Mouse (Mus musculus): ENCODE data around the gene Acer3.
"Not testable (repeated sequence)": the region's sequence is repeated elsewhere in the genome, so short reads cannot be mapped to it uniquely, and the experiment has no call there.

Acer3 gene

GRCm38 (mm10) chr7:98276263-98276662, 44.7 kb downstream of the Acer3 start:
- DNase-seq (ENCODE audit: low read depth): peak; percentile 27

GRCm38 (mm10) chr7:98268166-98268565, 52.8 kb downstream of the Acer3 start:
- not testable (repeated sequence) for DNase-seq (ENCODE audit: low read depth)

DNA sequence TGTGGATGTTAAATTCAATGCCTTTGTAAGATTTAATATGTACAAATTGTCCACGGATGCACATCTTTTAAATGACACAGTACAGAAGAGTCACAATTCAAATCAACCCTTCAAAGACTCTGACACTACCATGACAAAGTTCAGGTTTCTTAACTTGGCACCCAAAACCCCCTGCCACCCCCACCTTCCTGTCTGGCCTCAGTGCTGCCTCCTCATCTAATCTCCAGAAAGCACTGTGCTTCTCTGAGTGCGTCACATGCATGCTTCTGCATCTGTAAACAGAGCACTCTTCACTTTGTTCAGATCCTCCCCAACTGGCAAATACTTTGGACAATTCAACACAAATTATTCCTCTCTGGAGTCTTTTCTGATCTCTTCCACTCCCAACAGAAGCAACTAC, 68.5 kb downstream of the Acer3 start:
- DNase-seq (ENCODE audit: low read depth): peak; percentile 28

GRCm38 (mm10) chr7:98236686-98237359, 84.2 kb downstream of the Acer3 start:
- no peak for DNase-seq (ENCODE audit: low read depth)

GRCm38 (mm10) chr7:98223796-98224195, 97.2 kb downstream of the Acer3 start:
- no peak for DNase-seq (ENCODE audit: low read depth)

GRCm38 (mm10) chr7:98216713-98217112, 104.3 kb downstream of the Acer3 start:
- DNase-seq (ENCODE audit: low read depth): no peak

- DNase-seq (ENCODE audit: low read depth): no peak
Measured at GRCm38 (mm10) chr7:98202946-98203345, 118.1 kb downstream of the Acer3 start.

DNA sequence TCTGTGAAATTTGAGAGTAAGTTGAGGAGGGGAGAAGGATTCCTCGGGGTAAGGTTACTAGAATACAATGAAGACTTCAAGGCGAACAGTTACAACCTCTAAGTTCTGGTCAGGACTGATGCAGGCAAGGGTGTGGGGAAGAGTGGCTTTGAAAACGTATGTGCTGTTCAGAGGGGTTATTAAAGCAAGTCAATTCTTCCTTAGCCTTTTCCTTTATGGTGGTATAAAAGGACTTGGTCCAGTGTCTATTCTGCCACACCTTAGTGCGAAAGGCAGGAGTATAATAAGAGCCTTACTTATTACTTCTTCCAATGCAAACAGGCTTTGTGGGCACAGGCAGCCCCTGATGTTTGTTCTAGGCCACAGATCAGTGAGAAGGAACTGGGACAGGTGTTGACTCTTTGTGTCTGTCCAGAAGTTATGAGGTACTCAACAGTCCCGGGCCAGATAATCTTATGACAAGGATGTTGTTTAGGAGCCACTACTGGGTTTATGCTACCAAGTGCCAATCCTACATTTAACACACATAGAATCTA, 119.4 kb downstream of the Acer3 start:
- DNase-seq (ENCODE audit: low read depth): no peak

DNA sequence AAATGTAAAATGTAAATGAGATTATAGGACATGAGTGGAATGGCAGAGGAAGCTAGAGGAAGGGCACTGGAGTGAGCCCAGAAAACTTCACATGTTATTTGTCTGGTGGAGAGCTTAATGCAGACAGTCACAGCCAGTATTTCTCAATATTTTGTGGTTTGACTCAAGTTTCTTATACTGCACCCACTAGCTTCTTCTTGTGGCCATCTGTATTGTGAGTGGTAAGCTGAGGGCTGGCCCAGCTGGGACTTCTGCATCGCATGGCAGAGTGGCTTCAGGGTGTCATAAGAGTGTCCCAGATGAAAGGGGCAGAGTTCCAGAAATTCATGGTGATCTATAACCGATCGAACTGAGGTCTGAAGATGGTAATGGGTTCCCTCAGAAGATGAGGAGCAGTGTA, 120.6 kb downstream of the Acer3 start:
- DNase-seq (ENCODE audit: low read depth): no peak

GRCm38 (mm10) chr7:98199381-98199780, 121.6 kb downstream of the Acer3 start, which contains the start of gene B3gnt6:
TSS of gene B3gnt6 (minus strand) at chr7:98199481.
- no peak for DNase-seq (ENCODE audit: low read depth)

- no peak for DNase-seq (ENCODE audit: low read depth)
Measured at GRCm38 (mm10) chr7:98195151-98195801, 125.7 kb downstream of the Acer3 start.

- peak; percentile 54 for DNase-seq (ENCODE audit: low read depth)
Measured at GRCm38 (mm10) chr7:98194026-98194792, 126.8 kb downstream of the Acer3 start.

DNA sequence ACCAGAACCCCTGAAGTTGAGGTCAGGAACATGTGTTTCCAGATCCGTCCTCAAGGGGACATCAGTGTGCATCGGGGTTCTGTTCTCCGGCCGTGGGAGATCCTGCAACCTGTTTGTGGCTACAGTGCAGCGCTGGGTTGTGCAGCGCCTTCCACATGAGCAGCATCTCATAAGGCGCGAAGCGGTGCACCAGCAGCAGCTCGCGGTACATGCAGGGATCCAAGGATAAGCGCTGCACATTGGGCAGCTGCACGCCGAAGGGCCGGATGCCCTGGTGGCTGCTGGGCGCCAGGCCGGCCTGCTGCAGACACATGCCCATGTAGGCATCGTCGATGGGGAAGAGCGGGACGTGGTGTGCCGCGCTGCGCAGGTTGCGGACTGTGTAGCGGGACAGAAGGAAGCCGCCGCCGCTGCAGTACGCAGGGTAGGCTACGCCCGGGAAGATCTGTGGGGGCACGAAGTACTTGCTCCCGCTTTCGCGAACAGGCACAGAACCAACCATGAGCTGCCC, 127.4 kb downstream of the Acer3 start:
- DNase-seq (ENCODE audit: low read depth): peak; percentile 61

- DNase-seq (ENCODE audit: low read depth): no peak
Measured at GRCm38 (mm10) chr7:98191571-98192250, 129.3 kb downstream of the Acer3 start.

GRCm38 (mm10) chr7:98190578-98190977, 130.4 kb downstream of the Acer3 start:
- DNase-seq (ENCODE audit: low read depth): peak; percentile 33

GRCm38 (mm10) chr7:98189745-98190144, 131.3 kb downstream of the Acer3 start:
- no peak for DNase-seq (ENCODE audit: low read depth)

DNA sequence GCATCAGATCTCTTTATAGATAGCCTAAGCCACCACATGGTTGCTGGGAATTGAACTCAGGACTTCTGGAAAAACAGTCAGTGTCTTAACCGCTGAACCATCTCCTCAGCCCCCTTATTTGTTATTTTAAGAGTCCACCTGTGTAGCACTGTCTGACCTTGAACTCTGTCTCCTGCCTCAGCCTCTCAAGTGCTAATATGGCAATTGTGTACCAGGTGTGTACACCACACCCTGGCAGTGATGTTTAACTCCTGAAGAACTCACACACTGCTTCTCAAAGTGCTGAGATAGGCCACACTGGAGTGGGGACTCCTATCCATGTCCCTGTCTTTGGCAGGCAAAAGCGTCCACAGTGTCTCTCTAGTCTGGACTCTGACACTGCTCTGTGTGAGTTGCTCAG, 132.3 kb downstream of the Acer3 start:
- DNase-seq (ENCODE audit: low read depth): no peak

DNA sequence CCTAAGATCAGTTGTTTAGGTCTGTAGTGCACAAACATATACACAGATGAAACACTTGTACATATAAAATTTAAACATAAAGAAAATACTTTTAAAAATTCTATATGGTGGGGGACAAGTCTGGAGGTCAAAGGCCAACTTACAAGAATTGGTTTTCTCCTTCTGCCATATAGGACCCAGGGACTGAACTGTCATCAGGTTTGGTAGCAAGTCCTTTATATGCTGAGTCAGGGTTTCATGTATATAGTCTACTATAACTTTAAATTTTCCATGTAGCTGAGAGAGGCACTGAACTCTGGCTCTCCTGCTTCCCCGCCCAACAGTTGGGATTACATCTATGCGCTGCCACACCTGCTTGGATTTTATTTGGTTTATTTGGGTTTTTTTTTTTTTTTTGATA, 132.8 kb downstream of the Acer3 start:
- no peak for DNase-seq (ENCODE audit: low read depth)

GRCm38 (mm10) chr7:98187332-98187731, 133.7 kb downstream of the Acer3 start:
- DNase-seq (ENCODE audit: low read depth): not testable (repeated sequence)

DNA sequence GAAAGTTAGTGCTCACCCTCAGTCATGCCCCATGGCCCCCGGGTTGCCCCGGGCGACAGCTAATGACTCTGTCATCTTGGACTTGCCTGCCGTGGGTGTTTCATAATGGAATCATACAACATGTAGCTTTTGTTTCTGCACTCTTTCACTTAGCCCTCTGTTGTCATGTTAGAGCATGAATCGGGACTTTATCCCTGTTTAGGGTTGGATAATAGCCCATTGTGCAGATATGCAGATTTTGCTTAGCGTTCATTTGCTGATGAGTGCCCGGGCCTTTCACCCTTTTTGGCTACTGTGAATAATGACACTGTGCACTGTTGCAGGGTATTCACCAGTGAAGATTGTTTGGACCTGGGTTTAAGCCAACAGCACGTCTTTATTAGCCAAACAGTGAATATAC, 134.4 kb downstream of the Acer3 start:
- no peak for DNase-seq (ENCODE audit: low read depth)

GRCm38 (mm10) chr7:98185326-98185725, 135.7 kb downstream of the Acer3 start:
- no peak for DNase-seq (ENCODE audit: low read depth)

Measured in induced T-regulatory cell, adult 2 months (primary cell).